Mouse (Mus musculus) forebrain, embryonic 10.5 days (tissue): Measurements from ENCODE around the gene Myo15b. TPM values are rescaled to one million over a fixed set of nuclear protein-coding genes. Genes with fewer than 3 reads are reported as not detected.
A peak's percentile ranks its signal among the peaks of the same experiment; 100 is the strongest.

ENCODE experiments used
- DNase-seq: peaks from one replicate; pipeline ENCODE4 v3.0.0-alpha.2; 2017; ENCODE audit warnings: low spot score; ENCODE audit errors: extremely low spot score
- H3K27ac ChIP-seq: fragments of 300-500 bp; sonication (generic); 2 replicates; pipeline ENCODE4 v1.5.1; 2016; ENCODE audit warnings: mild to moderate bottlenecking
- H3K27me3 ChIP-seq: fragments of 300-500 bp; sonication (generic); 2 replicates; pipeline ENCODE4 v1.6.1; 2016; ENCODE audit warnings: mild to moderate bottlenecking; ENCODE audit not compliant: poor library complexity, severe bottlenecking
- H3K36me3 ChIP-seq: fragments of 300-500 bp; sonication (generic); replicated peaks from 2 replicates; pipeline ENCODE4 v1.6.1; 2016; ENCODE audit warnings: mild to moderate bottlenecking, moderate library complexity
- H3K4me1 ChIP-seq: fragments of 300-500 bp; sonication (generic); 2 replicates; pipeline ENCODE4 v1.6.1; 2016
- H3K4me3 ChIP-seq: fragments of 300-500 bp; sonication (generic); 2 replicates; pipeline ENCODE4 v1.5.1; 2016; ENCODE audit warnings: mild to moderate bottlenecking, moderate library complexity
- H3K9me3 ChIP-seq: fragments of 300-500 bp; sonication (generic); 2 replicates; pipeline ENCODE4 v1.6.1; 2016; ENCODE audit warnings: mild to moderate bottlenecking, moderate library complexity
- WGBS: fragments of 180-500 bp; shearing (Covaris S2); methylation state at CpG from one replicate; pipeline ENCODE4 v1.1.7; 2016; 5-methylcytosine and 5-hydroxymethylcytosine counted together
- polyA plus RNA-seq: library from polyadenylated mRNA; unstranded; fragments of >200 nt; fragmentation: Nextera tagmentation; extraction: Ambion mirVana; gene quantifications from 2 replicates; pipeline ENCODE4 v1.2.1, GENCODE M21; 2016

The Myo15b gene
- polyA plus RNA-seq, 1 experiment from 2014 or later, result 0.11 TPM

DNA sequence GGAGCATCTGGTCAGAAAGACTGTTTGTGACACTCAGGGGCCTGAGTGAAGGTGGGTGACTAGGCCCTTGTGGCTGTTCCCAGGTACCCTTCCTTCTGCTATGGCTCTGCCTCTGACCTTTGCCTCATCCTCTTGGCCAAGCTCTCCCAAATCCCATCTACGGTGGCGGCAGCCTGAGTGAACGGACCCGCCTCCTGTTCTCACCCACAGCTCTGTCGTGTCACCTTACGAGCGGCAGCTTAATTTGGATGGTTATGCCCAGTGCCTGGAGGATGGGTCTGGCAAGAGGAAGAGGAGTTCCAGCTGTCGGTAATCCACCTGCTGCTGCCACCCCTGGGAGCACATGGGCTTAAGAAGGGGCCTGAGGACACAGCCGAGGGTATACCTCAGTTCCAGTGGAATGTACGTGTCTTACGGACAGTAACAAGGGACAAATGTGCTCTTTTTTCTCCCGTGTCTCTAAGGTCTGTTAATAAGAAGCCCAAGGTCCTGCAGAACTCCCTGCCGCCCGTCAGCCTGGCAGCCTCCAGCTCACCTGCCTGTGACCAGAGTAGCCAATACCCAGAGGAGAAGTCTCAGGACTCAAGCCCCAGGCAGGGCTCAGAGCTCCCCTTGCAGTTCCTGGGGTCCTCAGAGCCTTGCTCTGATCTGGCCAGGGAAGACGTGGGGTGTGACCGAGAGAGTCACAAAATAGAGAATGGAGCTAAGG lies 38.1 kb upstream of the Myo15b start:
- Histone ChIP-seq H3K4me1 (peaks cover 28% of the 10 kb centered on the region), H3K27me3 (peaks cover 31% of the 10 kb centered on the region), H3K4me3 (no peak overlapping the region), H3K9me3 (no peaks in the 10 kb centered on the region), H3K27ac (no peak overlapping the region), H3K36me3 (peaks cover 66% of the 10 kb centered on the region)
- no peak for DNase-seq
- WGBS, result 91% methylated on average over 16 of the region's 16 CpGs

- Histone ChIP-seq H3K4me3 (no peak overlapping the region), H3K4me1 (peaks cover 19% of the 10 kb centered on the region), H3K36me3 (peaks cover 66% of the 10 kb centered on the region), H3K27me3 (peaks cover 40% of the 10 kb centered on the region), H3K9me3 (no peaks in the 10 kb centered on the region), H3K27ac (no peak overlapping the region)
- DNase-seq, result no peak
- 90% methylated on average over 4 of the region's 4 CpGs for WGBS
These were observed 37.2 kb upstream of the Myo15b start for GRCm38 (mm10) chr11:115821001-115821400.

DNA sequence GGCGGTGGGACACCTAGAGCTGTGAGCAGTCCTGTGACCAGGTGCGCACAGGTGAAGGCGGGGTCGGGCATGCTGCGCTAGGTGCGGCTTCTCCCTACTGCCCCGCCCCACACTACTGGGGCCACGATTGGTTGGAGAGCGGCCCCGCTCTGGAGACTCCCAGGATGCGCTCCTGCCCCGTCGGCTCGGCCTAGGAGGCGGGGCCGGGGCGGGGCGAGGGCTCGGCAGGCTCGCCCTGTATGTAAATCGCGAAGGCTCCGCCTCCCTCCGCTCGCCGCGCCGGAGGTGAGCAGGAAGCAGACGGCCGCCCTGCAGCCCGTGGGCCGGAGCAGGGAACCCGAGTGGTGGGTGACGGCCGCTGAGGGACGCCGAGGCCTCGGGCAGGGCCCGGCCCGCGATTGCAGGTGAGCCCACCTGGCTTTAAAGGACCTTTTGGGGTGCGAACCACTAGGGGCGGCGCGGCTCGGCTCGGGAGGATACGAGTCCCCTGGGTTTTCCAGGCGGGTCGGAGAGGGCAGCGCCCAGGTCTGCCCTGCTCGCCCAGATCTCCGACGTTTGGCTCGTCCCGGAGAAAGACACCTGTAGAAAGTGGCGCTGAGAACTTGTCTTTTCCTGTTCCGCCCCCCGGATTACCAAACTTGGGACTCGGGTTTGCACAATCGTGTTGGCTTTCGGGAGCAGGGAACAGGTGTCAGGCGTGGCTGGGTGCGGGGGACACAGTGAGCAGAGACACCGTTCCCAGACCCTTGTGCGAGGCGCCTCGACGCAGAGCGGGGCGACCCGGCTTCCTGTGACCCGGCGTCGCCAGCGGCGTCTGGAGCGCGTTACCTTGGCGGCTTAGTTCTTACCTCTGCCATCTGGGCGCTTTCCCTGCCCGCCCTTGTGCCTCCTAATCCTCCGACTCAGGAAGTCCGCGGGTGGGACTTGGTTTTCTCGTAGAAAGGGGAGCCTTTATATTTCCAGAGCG lies 34.1 kb upstream of the Myo15b start, which contains the start of gene Llgl2:
TSS of gene Llgl2 (plus strand) at position 276 of the 967 bp plus-strand sequence.
- Histone ChIP-seq H3K27ac (peak within 1 kb of the TSS; percentile 64), H3K4me1 (peaks cover 35% of the 10 kb centered on the region), H3K27me3 (peaks cover 71% of the 10 kb centered on the region), H3K36me3 (peaks cover 38% of the 10 kb centered on the region), H3K9me3 (no peaks in the 10 kb centered on the region), H3K4me3 (peak within 1 kb of the TSS; percentile 64)
- peak; percentile 82 for DNase-seq
- under 1% methylated on average over 87 of the region's 87 CpGs for WGBS

- no peak for DNase-seq
- 14% methylated on average over 11 of the region's 11 CpGs for WGBS
- peaks cover 40% of the 10 kb centered on the region for H3K4me1 ChIP-seq
- peaks cover 78% of the 10 kb centered on the region for H3K27me3 ChIP-seq
- no peaks in the 10 kb centered on the region for H3K9me3 ChIP-seq
- H3K27ac ChIP-seq, result no peak overlapping the region
- peaks cover 33% of the 10 kb centered on the region for H3K36me3 ChIP-seq
- peak overlapping the region; percentile 64 for H3K4me3 ChIP-seq
These were observed 33.4 kb upstream of the Myo15b start for GRCm38 (mm10) chr11:115824813-115825212.

DNA sequence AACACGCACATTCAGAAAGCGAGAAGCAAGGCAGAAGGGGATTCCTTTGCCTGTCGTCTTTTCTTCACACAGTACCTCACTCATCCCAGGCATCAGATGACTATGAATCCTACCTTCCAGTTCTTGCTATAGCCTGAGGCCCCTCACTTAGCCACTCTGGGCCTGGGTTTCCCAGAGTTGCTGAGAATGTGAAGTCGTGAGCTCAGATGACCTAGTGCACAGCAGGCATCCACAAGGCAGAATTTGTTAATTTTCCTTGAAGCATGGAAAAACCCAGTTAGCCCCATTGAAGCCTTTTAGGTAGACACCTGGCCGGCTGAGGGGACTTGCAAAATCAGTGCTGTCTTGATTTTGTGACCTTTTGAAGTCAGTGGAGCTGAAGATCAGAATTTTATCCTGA lies 31.7 kb upstream of the Myo15b start:
- WGBS, result 48% methylated on average over 5 of the region's 5 CpGs
- peaks cover 16% of the 10 kb centered on the region for H3K36me3 ChIP-seq
- H3K27me3 ChIP-seq, result peaks cover 95% of the 10 kb centered on the region
- H3K4me3 ChIP-seq, result no peak overlapping the region
- H3K9me3 ChIP-seq, result no peaks in the 10 kb centered on the region
- no peak for DNase-seq
- H3K27ac ChIP-seq, result no peak overlapping the region
- H3K4me1 ChIP-seq, result peaks cover 57% of the 10 kb centered on the region

DNA sequence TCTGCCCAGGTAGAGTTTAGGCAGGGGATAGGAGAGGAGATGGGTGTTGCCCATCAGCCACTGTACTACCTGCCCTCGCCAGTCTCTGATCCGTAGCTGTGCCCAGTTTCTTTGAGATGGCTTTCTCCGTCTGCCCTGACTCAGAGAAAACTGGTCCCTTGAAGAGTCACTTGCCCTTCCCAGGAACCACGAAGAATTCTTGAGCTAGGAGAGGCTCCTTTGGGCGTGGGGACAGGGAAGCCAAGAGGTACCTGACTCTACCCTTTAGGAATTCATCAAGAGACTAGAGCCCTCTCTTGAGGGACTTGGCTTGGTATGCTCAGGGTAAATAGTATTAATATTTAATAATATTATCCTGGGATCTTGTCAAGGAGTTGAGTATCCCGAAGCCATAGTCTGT lies 30.6 kb upstream of the Myo15b start:
- DNase-seq, result no peak
- H3K4me3 ChIP-seq, result no peak overlapping the region
- H3K27ac ChIP-seq, result no peak overlapping the region
- no peaks in the 10 kb centered on the region for H3K9me3 ChIP-seq
- H3K36me3 ChIP-seq, result peaks cover 5% of the 10 kb centered on the region
- H3K27me3 ChIP-seq, result peaks cover 100% of the 10 kb centered on the region
- WGBS, result 88% methylated on average over 6 of the region's 6 CpGs
- H3K4me1 ChIP-seq, result peaks cover 69% of the 10 kb centered on the region

DNA sequence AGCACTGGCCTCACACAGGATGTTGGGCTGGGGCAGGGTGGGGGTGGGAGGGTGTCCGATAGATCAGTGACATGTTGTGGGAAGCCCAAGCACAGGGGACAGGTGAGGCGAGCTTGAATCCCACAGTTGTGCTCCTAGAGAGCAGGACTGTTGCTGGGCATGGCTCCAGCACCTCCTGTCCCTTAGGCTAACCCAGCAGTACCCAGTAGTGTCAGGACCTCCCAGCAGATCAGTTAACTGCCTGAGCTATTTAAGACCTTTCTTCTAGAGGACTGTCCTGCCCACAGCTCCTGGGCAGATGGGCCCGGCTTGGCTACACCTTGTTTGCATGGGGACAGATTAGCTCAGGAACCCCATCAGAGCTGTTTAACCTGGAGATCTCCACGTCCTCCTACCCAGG lies 29.2 kb upstream of the Myo15b start:
- peaks cover 100% of the 10 kb centered on the region for H3K27me3 ChIP-seq
- no peak for DNase-seq
- H3K36me3 ChIP-seq, result no peaks in the 10 kb centered on the region
- 69% methylated on average over 4 of the region's 4 CpGs for WGBS
- H3K9me3 ChIP-seq, result no peaks in the 10 kb centered on the region
- peaks cover 72% of the 10 kb centered on the region for H3K4me1 ChIP-seq
- H3K4me3 ChIP-seq, result no peak overlapping the region
- H3K27ac ChIP-seq, result no peak overlapping the region

- H3K9me3 ChIP-seq, result no peaks in the 10 kb centered on the region
- 0 out of 2 replicates have a peak overlapping the region, but pooled peaks have one; percentile 12 for H3K4me3 ChIP-seq
- WGBS, result 22% methylated on average over 25 of the region's 25 CpGs
- H3K36me3 ChIP-seq, result no peaks in the 10 kb centered on the region
- peak overlapping the region; percentile 67 for H3K27ac ChIP-seq
- DNase-seq, result no peak
- peaks cover 81% of the 10 kb centered on the region for H3K4me1 ChIP-seq
- peaks cover 99% of the 10 kb centered on the region for H3K27me3 ChIP-seq
These were observed 27.5 kb upstream of the Myo15b start for GRCm38 (mm10) chr11:115830550-115831325.

DNA sequence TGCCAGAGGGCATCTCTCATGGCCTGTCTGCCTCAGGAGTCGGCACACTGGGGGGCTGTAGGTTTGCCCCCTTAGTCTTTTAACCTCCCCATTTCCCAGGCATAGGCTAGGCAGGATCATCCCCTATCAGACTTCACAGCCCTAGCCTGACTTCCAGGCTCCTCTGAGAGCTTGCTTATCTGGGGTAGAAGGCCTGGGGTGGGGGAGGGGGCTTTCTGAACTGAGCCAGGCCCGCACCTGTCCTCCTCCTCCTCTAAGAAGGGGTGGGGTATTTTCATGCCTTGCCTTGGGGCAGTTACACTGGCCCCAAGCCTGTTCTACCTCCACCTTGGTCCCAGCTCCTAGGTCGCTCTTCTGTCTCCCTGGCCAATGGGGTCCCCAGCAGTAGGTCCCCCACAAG lies 26.7 kb upstream of the Myo15b start:
- Histone ChIP-seq H3K9me3 (no peaks in the 10 kb centered on the region), H3K27ac (peak overlapping the region; percentile 67), H3K36me3 (no peaks in the 10 kb centered on the region), H3K4me3 (no peak overlapping the region), H3K4me1 (peaks cover 87% of the 10 kb centered on the region), H3K27me3 (peaks cover 99% of the 10 kb centered on the region)
- no peak for DNase-seq
- WGBS, result 33% methylated on average over 3 of the region's 3 CpGs

DNA sequence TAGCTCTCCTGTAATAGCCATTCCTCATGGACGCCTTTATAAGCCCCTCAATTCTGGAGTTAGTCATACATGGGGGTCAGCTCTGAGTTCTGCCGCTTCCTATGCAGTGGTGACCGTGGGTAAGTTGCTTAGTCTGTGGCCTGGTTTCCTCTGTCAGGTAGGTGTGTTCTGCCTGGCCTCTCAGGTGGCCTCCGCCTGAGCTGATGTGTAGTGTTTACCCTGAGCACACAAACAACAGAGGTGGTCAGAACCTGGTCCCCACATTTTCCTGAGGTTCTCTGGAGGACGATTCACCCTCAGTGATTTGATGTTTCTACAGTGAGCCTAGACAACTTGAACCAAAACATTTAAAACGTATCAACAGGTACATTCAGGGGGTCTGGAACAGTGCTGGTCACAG lies 26.1 kb upstream of the Myo15b start:
- no peak for DNase-seq
- WGBS, result 59% methylated on average over 6 of the region's 6 CpGs
- no peaks in the 10 kb centered on the region for H3K36me3 ChIP-seq
- H3K4me3 ChIP-seq, result no peak overlapping the region
- H3K4me1 ChIP-seq, result peaks cover 87% of the 10 kb centered on the region
- peaks cover 99% of the 10 kb centered on the region for H3K27me3 ChIP-seq
- H3K27ac ChIP-seq, result peak overlapping the region; percentile 77; the same call in 1 of the 2 replicates
- H3K9me3 ChIP-seq, result no peaks in the 10 kb centered on the region

DNA sequence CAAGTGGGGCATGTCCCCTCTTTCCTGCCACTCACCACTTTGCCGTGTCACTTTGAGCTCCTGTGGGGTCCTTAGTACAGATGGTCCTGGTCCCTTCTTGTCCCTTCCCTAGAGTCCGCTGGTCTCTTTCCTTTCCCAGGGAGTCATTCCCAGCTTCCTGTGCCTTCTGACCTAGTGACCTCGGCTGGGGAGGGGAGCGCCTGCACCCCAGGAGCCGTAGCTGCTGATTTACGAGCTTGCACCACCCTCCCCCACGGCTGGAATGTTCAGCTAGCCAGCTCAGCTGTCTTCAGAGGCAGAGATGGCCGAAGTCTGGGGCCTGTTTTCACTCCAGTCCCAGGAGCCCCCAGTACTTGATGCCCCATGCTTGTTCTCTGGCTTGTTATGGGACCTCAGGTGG lies 25.7 kb upstream of the Myo15b start:
- Histone ChIP-seq H3K4me3 (peak overlapping the region; percentile 3; the same call in 1 of the 2 replicates), H3K27ac (peak overlapping the region; percentile 77), H3K27me3 (peaks cover 98% of the 10 kb centered on the region), H3K36me3 (no peaks in the 10 kb centered on the region), H3K9me3 (no peaks in the 10 kb centered on the region), H3K4me1 (peaks cover 85% of the 10 kb centered on the region)
- WGBS, result 9% methylated on average over 8 of the region's 8 CpGs
- no peak for DNase-seq

DNA sequence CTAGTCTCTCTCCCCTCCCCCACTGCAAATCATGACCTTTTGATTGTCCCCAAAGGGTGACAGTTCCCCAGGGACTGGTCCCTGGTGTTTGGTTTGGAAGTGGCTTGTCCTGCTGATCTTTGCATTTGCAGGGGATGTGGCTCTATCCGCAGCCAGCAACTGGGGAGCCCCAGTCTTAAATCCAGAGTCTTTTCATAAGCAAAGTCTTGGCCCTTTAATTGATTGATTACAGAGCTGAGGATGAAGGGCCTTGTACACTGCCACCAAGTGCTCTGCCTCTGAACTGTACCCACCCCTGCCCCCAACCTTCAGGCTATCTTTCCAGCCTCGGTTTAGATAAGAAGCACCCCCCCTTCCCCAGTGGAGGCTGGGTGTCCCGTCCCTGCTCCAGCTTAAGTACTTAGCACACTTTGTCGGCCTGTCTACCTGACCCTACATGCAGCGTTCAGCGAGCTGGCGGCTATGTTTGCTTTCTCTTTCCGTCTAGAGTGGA lies 25.1 kb upstream of the Myo15b start:
- no peaks in the 10 kb centered on the region for H3K9me3 ChIP-seq
- peaks cover 94% of the 10 kb centered on the region for H3K27me3 ChIP-seq
- H3K4me1 ChIP-seq, result peaks cover 85% of the 10 kb centered on the region
- DNase-seq, result no peak
- no peaks in the 10 kb centered on the region for H3K36me3 ChIP-seq
- peak overlapping the region; percentile 77 for H3K27ac ChIP-seq
- WGBS, result 24% methylated on average over 8 of the region's 8 CpGs
- 0 out of 2 replicates have a peak overlapping the region, but pooled peaks have one; percentile 3 for H3K4me3 ChIP-seq
